28 mouse cellular contexts compared by ENCODE assay signal in the genomic region with DNA sequence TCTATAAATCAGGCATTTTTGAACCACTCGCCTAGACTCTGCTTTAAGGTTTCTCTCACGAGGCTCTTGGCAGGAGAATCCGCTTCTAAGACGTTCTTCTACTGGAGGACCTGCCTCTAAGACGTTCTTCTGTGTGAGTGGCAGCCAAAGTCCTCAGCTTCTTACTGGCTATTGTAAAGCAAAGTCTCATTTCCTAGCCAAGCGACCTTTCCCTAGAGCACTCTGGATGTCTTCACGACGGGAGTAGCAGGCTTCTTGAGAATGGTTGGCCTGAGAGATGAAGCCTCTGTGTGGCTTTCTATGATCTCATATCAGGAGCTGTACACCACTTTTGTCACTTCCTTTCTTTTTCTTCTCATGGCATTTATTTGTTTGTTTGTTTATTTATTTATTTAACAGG. TPM values are rescaled to one million over a fixed set of nuclear protein-coding genes. Genes with fewer than 3 reads are reported as not detected.
A peak's percentile ranks its signal among the peaks of the same experiment; 100 is the strongest.
DNase-seq lines count a peak whose midpoint lies in the region; ATAC-seq and TF ChIP-seq lines count a peak whose summit lies in the region.
"Had no signal": no experiment of that assay in that cellular context is flagged by ENCODE, and none has a peak within 500 bp of the region (broad histone marks: within the 10 kb centered on the region; RNA-seq: fewer than 3 reads in every experiment).

No protein-coding gene starts in this region.

- no peak for TF ChIP-seq POLR2A in liver, adult 2 months (IDR thresholded peaks at IDR 0.05; ENCODE audit: extremely low read depth, insufficient read depth, low read length)

- H3K27ac ChIP-seq in liver, adult 2 months (replicated peaks; ENCODE audit: insufficient read depth, low read depth, low read length), result peak overlapping the region; percentile 90
- H3K27ac ChIP-seq in liver, embryonic 12.5 days, result no peak overlapping the region
- H3K27ac ChIP-seq: embryonic facial prominence, embryonic 13.5 days; embryonic facial prominence, embryonic 15.5 days; forebrain, embryonic 10.5 days; forebrain, embryonic 12.5 days had no signal

- H3K4me3 ChIP-seq in liver, adult 2 months (ENCODE audit: insufficient read depth, low read depth, low read length), result no peak overlapping the region
- no peak overlapping the region for H3K4me3 ChIP-seq in liver, embryonic 12.5 days
- H3K4me3 ChIP-seq: embryonic facial prominence, embryonic 13.5 days; embryonic facial prominence, embryonic 15.5 days; erythroblast, embryonic 14.5 days; forebrain, embryonic 10.5 days; forebrain, embryonic 12.5 days had no signal

- peaks cover 41% of the 10 kb centered on the region for H3K36me3 ChIP-seq in liver, adult 2 months (ENCODE audit: control insufficient read depth, insufficient read depth, low read length)
- H3K36me3 ChIP-seq in liver, embryonic 12.5 days, result no peaks in the 10 kb centered on the region
- H3K36me3 ChIP-seq: embryonic facial prominence, embryonic 13.5 days; embryonic facial prominence, embryonic 15.5 days; forebrain, embryonic 10.5 days; forebrain, embryonic 12.5 days; G1E had no signal

- H3K4me2 ChIP-seq in liver, embryonic 12.5 days, result no peak overlapping the region
- H3K4me2 ChIP-seq: embryonic facial prominence, embryonic 13.5 days; embryonic facial prominence, embryonic 15.5 days; forebrain, embryonic 12.5 days had no signal

- H3K79me2 ChIP-seq in liver, adult 2 months (ENCODE audit: control insufficient read depth, insufficient read depth, low read length), result 0 out of 2 replicates have a peak, but pooled peaks cover 3% of the 10 kb centered on the region

- peaks cover 43% of the 10 kb centered on the region for H3K4me1 ChIP-seq in liver, adult 2 months (ENCODE audit: control insufficient read depth, insufficient read depth, low read length)
- H3K4me1 ChIP-seq in liver, embryonic 12.5 days, result no peaks in the 10 kb centered on the region
- H3K4me1 ChIP-seq: embryonic facial prominence, embryonic 13.5 days; embryonic facial prominence, embryonic 15.5 days; forebrain, embryonic 10.5 days; forebrain, embryonic 12.5 days had no signal

- no peaks in the 10 kb centered on the region for H3K27me3 ChIP-seq in liver, adult 2 months (ENCODE audit: control insufficient read depth, insufficient read depth, low read length)
- H3K27me3 ChIP-seq in liver, embryonic 12.5 days (replicated peaks), result no peaks in the 10 kb centered on the region
- H3K27me3 ChIP-seq: embryonic facial prominence, embryonic 13.5 days; embryonic facial prominence, embryonic 15.5 days; forebrain, embryonic 12.5 days had no signal

- H3K9me3 ChIP-seq in liver, embryonic 12.5 days (replicated peaks), result no peaks in the 10 kb centered on the region
- H3K9me3 ChIP-seq: embryonic facial prominence, embryonic 13.5 days; embryonic facial prominence, embryonic 15.5 days; forebrain, embryonic 10.5 days; forebrain, embryonic 12.5 days; G1E had no signal

- TF ChIP-seq CTCF in liver, adult 2 months (IDR thresholded peaks at IDR 0.05; ENCODE audit: low read depth, low read length), result no peak

- peak; percentile 65 for DNase-seq in liver, adult 2 months (ENCODE audit: extremely low read depth, low read depth, low spot score)
- peak; percentile 14 for DNase-seq in ES-CJ7 (ENCODE audit: low read depth, low spot score)
- peak; percentile 33 for DNase-seq in R1 (ENCODE audit: low read depth, low spot score)
- DNase-seq in adipocyte (ENCODE audit: low spot score), result peak; percentile 64
- no peak for DNase-seq in kidney, adult 9 months
- no peak for DNase-seq in kidney, postnatal 25 days
- DNase-seq: adrenal gland, adult 2 months; adrenal gland, postnatal 10 days; adrenal gland, postnatal 25 days; cerebellum, adult 11 months; cerebellum, adult 18-20 months; cerebellum, adult 8-10 months; cerebellum, adult 9-11 months; cerebellum, postnatal 14 days; cerebellum, postnatal 36 days; embryo, embryonic 11 days had no signal

- 63% methylated on average over 8 of the region's 8 CpGs for whole genome bisulfite sequencing in liver, adult 2 months
- 73% methylated on average over 8 of the region's 8 CpGs for WGBS in liver, embryonic 12.5 days (ENCODE audit: insufficient replicate concordance)

- ATAC-seq in liver, embryonic 12.5 days, result no peak
- ATAC-seq: activated CD4-positive, CD25-positive, alpha-beta regulatory T cell, adult 4 months; forebrain, embryonic 14.5 days; forebrain, embryonic 16.5 days; Patski had no signal

- H3K9ac ChIP-seq in liver, adult 2 months (ENCODE audit: low read depth, low read length), result no peak overlapping the region
- H3K9ac ChIP-seq in liver, embryonic 12.5 days, result no peak overlapping the region
- H3K9ac ChIP-seq: embryonic facial prominence, embryonic 13.5 days; embryonic facial prominence, embryonic 15.5 days; forebrain, embryonic 12.5 days had no signal

RNA-seq across cellular contexts. Expression of gene Abcc2, which starts 13.5 kb away (rescaled TPM):
- 488 and 590 TPM in 2 replicates for total RNA-seq in liver, adult 2 months (2014; rRNA removed)
- polyA plus RNA-seq in liver, adult 2 months (2012; rRNA removed), result 230 and 298 TPM in 2 replicates
- polyA plus RNA-seq in liver, embryonic 12.5 days (2016; fragmentation: Nextera tagmentation; extraction: Ambion mirVana), result 8.2 and 8.8 TPM in 2 replicates
- polyA plus RNA-seq: activated CD4-positive, CD25-positive, alpha-beta regulatory T cell, adult 4 months; C2C12; forebrain, embryonic 10.5 days; forebrain, embryonic 12.5 days; forebrain, embryonic 14.5 days; forebrain, embryonic 16.5 days; Patski had no signal

RNA-seq across cellular contexts. Expression of gene Cox15, which starts 42.7 kb away (rescaled TPM):
- 9.2 and 10.2 TPM in 2 replicates for total RNA-seq in liver, adult 2 months (2014; rRNA removed)
- polyA plus RNA-seq in liver, adult 2 months (2012; rRNA removed), result 10.6 and 10.9 TPM in 2 replicates
- 9.7 and 10.4 TPM in 2 replicates for polyA plus RNA-seq in liver, embryonic 12.5 days (2016; fragmentation: Nextera tagmentation; extraction: Ambion mirVana)

RNA-seq across cellular contexts. Expression of gene Cutc, which starts 42.7 kb away (rescaled TPM):
- 17.0 and 17.8 TPM in 2 replicates for total RNA-seq in liver, adult 2 months (2014; rRNA removed)
- 7.5 and 7.9 TPM in 2 replicates for polyA plus RNA-seq in liver, adult 2 months (2012; rRNA removed)
- polyA plus RNA-seq in liver, embryonic 12.5 days (2016; fragmentation: Nextera tagmentation; extraction: Ambion mirVana), result 14.5 and 16.5 TPM in 2 replicates

Comparison
In these comparisons a context has a peak if more than half of its experiments do, and no peak if none do; other contexts are left out.
1. RNA of gene Abcc2, which starts 13.5 kb away (polyA plus RNA-seq): 230 to 298 TPM in liver, adult 2 months; 8.2 to 8.8 TPM in liver, embryonic 12.5 days; every median in the first group is over 10 times any median in the second.
2. DNase-seq: peak in liver, adult 2 months (single experiment), ES-CJ7 (single experiment), R1 (single experiment) and adipocyte (single experiment); none in kidney, adult 9 months (single experiment) and kidney, postnatal 25 days (0 of 2).